Mouse (Mus musculus) small intestine, adult 2 months (tissue): Measurements from ENCODE around the gene Mycbpap. TPM values are rescaled to one million over a fixed set of nuclear protein-coding genes. Genes with fewer than 3 reads are reported as not detected.
A peak's percentile ranks its signal among the peaks of the same experiment; 100 is the strongest.

Experiments
- H3K27ac ChIP-seq: fragments of 200-500 bp; 2 replicates; pipeline ENCODE4 v1.5.1; 2012; ENCODE audit warnings: low read depth, low read length, control low read depth, inconsistent platforms; ENCODE audit not compliant: insufficient read depth
- H3K27me3 ChIP-seq: fragments of 200-500 bp; 2 replicates; pipeline ENCODE4 v1.6.1; 2012; ENCODE audit warnings: mild to moderate bottlenecking, moderate library complexity, low read length, inconsistent platforms; ENCODE audit not compliant: control insufficient read depth, insufficient read depth
- H3K36me3 ChIP-seq: fragments of 200-500 bp; 2 replicates; pipeline ENCODE4 v1.6.1; 2012; ENCODE audit warnings: mild to moderate bottlenecking, low read length, control low read depth, inconsistent platforms; ENCODE audit not compliant: control insufficient read depth, insufficient read depth
- H3K4me1 ChIP-seq: fragments of 200-500 bp; 2 replicates; pipeline ENCODE4 v1.6.1; 2012; ENCODE audit warnings: low read length, inconsistent platforms, mixed read lengths; ENCODE audit not compliant: control insufficient read depth, insufficient read depth, insufficient read length
- H3K4me3 ChIP-seq: fragments of 200-500 bp; 2 replicates; pipeline ENCODE4 v1.5.1; 2012; ENCODE audit warnings: low read depth, mild to moderate bottlenecking, control low read depth, inconsistent platforms, low read length, moderate library complexity
- CTCF ChIP-seq: fragments of 200-500 bp; IDR thresholded peaks from 2 replicates; pipeline ENCODE4 v1.5.1; 2012; ENCODE audit warnings: low read depth, mild to moderate bottlenecking, control low read depth, inconsistent platforms, low read length, moderate library complexity, mixed read lengths; ENCODE audit not compliant: insufficient replicate concordance, insufficient read length; ENCODE audit errors: extremely low read depth
- POLR2A ChIP-seq: fragments of 200-500 bp; IDR thresholded peaks from 2 replicates; pipeline ENCODE4 v1.6.1; 2012; ENCODE audit warnings: low read depth, mild to moderate bottlenecking, control low read depth, inconsistent platforms, low read length, moderate library complexity
- WGBS: fragments of 180-500 bp; shearing (Covaris S2); methylation state at CpG from one replicate; pipeline ENCODE4 v1.1.7; 2018; 5-methylcytosine and 5-hydroxymethylcytosine counted together
- polyA plus RNA-seq: library from polyadenylated mRNA; depleted of rRNA; stranded (reverse); fragments of >200 nt; gene quantifications from 2 replicates; pipeline ENCODE4 v1.2.3, GENCODE M21; 2012

Gene Mycbpap
- polyA plus RNA-seq, 1 experiment = 1.1 TPM

GRCm38 (mm10) chr11:94472585-94472915 lies 49.0 kb downstream of the Mycbpap start:
- Histone ChIP-seq H3K36me3 (no peaks in the 10 kb centered on the region), H3K27me3 (peaks cover 49% of the 10 kb centered on the region), H3K27ac (no peak overlapping the region), H3K4me3 (peak overlapping the region; percentile 56), H3K4me1 (peaks cover 7% of the 10 kb centered on the region)
- TF ChIP-seq POLR2A (no peak), CTCF (no peak)
- WGBS = 5% methylated on average over 15 of the region's 15 CpGs

DNA sequence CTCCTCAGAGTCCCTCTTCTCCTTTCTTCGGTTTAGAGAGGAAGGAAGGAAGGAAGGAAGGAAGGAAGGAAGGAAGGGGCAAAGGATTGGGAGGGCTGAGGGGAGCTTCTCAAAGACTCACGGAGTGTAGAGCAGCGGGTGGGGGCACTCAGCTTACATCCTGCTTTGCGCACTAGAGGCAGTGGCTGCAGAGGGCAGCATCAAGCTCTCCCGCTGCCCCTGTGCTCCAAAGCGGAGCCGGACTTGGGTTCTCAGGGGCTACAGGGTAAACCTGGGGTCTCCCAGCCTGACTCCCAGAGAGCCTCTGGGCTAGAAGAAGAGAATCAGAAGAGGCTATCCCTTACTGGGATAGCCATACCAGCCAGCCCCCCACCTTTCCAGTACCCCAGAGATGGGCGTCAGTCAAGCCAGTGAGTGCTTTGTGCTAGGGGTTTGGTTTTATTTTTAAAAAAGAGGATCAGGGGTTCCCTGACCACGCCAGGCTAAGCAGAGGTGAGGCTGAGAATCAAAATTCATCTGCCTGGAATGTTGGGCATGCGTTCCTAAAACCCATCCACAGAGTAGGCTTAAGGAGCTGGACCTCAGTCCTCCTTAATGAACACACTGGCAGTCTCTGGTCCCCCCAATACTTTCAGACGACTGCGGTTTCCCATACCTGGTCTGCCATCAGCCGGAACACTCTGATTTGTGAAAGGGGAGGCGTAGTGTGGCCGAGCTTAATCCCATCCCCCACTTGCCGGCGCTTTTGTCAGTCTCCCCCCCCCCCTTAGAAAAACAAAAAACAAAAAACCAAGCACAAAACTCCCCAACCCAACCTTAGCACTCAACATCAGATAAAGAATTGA lies 49.6 kb downstream of the Mycbpap start:
- TF ChIP-seq POLR2A (no peak), CTCF (no peak)
- no peak overlapping the region for H3K27ac ChIP-seq
- H3K4me3 ChIP-seq = peak overlapping the region; percentile 56
- peaks cover 7% of the 10 kb centered on the region for H3K4me1 ChIP-seq
- peaks cover 49% of the 10 kb centered on the region for H3K27me3 ChIP-seq
- 22% methylated on average over 17 of the region's 17 CpGs for WGBS
- H3K36me3 ChIP-seq = no peaks in the 10 kb centered on the region

DNA sequence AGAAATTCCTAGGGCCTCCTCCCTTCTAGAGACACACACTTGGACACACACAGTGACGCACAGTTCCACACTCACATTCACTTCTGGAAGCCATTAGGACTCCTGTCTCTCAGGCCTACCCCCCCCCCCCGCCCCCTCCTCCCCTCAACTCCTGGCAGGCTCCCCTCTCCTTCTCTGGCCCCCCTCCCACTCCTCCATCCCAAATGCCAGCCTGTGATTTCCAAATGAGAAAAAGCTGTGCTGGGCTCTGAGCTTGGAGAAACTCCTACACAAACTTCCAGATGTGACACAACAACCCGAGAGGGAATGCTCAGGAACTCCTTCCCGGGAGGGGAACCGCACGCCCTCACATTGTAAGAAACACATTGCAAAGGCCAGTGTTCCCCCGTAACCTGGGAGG lies 51.2 kb downstream of the Mycbpap start:
- H3K27me3 ChIP-seq = peaks cover 47% of the 10 kb centered on the region
- 67% methylated on average over 6 of the region's 7 CpGs for WGBS
- no peak overlapping the region for H3K4me3 ChIP-seq
- H3K27ac ChIP-seq = no peak overlapping the region
- peaks cover 7% of the 10 kb centered on the region for H3K4me1 ChIP-seq
- no peaks in the 10 kb centered on the region for H3K36me3 ChIP-seq
- TF ChIP-seq CTCF (no peak), POLR2A (no peak)

DNA sequence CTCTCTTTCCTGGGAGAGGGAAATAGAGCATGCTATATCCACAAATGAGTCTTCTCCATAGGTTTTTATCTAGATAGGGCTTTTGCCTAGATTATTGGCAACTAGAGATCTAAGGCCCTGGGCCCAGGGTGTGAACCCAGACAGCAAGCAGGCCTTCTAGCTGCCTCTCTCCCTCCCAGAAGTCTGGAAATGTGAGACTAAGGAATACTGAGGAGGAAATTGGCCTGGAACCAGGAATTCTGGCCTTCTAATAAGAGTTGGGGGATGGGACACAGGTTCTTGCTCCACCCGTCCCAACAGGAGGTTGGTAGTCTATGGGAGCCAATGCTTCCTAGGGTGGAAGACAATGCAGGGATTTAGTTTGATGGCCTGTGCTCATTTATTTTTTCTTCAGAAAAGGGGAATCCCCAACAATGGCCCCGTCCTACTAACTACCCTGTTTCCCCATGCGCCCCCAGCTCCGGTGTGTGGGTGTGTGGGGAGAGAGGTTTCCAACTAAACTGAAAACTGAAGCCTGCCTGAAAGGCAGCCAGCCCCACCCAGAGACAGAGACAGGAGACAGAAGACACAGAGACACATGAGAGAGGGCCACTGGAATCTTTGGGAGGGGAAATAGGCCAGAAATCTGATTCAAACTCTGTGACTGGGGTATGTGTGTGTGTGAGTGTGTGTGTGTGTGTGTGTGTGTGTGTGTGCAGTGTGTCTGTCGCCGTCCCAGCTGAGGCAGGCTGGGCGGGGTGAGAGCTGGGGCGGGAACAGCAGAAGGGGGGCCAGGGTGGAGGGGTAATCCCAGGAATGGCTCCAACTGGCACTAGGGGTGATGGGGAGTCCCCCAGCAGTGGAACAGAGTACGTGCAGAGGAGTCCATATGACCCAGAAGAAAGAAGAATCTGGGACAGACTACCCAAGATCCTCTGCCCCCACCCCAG lies 52.1 kb downstream of the Mycbpap start:
- WGBS = 33% methylated on average over 9 of the region's 9 CpGs

DNA sequence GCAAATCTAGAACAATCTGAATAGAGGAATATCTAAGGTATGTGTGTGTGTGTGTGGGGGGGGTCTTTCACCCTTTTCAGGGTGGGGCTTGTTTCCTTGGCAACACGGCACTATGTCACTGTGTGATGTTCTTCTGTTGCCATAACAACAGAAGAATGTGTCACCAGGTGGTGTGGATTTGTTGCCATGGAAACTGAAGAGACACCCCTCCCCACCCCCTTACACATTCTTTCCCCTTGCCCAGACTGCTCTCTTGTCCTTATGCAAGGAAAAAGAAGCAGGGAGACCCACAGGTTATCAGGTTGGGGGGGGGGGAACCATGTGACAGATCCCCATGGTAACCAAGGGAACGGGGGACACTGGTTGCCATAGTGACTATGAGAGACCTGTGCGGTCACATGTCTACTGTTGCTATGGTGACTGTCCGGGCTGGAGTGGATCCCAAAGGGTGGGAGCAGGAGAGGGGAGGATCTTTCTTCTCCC lies 52.9 kb downstream of the Mycbpap start:
- 37% methylated on average over 4 of the region's 4 CpGs for WGBS
- no peak for TF ChIP-seq POLR2A
- no peak for TF ChIP-seq CTCF
- no peaks in the 10 kb centered on the region for H3K36me3 ChIP-seq
- no peak overlapping the region for H3K4me3 ChIP-seq
- peaks cover 32% of the 10 kb centered on the region for H3K27me3 ChIP-seq
- no peak overlapping the region for H3K27ac ChIP-seq
- peaks cover 2% of the 10 kb centered on the region; the same call in 1 of the 2 replicates for H3K4me1 ChIP-seq

More for the DNA sequence above, 52.1 kb downstream of the Mycbpap start:
- Histone ChIP-seq H3K36me3 (no peaks in the 10 kb centered on the region), H3K4me1 (peaks cover 6% of the 10 kb centered on the region), H3K27me3 (peaks cover 40% of the 10 kb centered on the region), H3K27ac (no peak overlapping the region), H3K4me3 (no peak overlapping the region)
- no peak for TF ChIP-seq CTCF
- no peak for TF ChIP-seq POLR2A

DNA sequence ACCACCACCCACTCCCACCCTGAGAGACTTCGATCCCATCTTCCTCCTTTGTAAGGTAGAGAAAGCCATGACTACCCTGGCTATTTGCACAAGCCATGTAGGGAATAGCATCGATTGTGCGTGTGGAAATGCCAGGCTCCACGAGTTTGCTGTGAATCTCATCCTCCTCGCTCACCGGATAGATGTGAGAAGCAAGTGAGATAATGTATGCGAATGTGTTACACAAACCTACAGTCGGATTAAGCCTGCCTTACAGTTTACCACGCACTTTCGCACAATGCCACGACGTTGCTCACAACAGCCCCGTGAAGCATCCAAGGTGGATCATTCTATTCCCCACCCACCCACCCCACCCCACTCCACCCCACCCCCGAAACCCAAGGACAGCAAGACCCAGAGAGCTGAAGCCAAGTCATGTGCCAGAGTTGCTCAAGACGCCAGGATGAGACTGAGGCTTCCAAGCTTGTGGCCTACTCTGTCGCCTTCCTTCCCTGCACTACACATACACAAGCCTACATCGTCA lies 55.1 kb downstream of the Mycbpap start:
- H3K4me3 ChIP-seq = no peak overlapping the region
- no peak overlapping the region for H3K27ac ChIP-seq
- no peaks in the 10 kb centered on the region for H3K36me3 ChIP-seq
- 82% methylated on average over 17 of the region's 17 CpGs for WGBS
- TF ChIP-seq CTCF (no peak), POLR2A (no peak)
- H3K4me1 ChIP-seq = no peaks in the 10 kb centered on the region
- peaks cover 13% of the 10 kb centered on the region; the same call in 1 of the 2 replicates for H3K27me3 ChIP-seq
